Mouse (Mus musculus) central nervous system, embryonic 11.5 days (tissue): Measurements from ENCODE around the gene Igf2bp3. TPM values are rescaled to one million over a fixed set of nuclear protein-coding genes. Genes with fewer than 3 reads are reported as not detected.

Source experiments
- polyA plus RNA-seq: library from polyadenylated mRNA; depleted of rRNA; stranded (reverse); fragments of >200 nt; gene quantifications from 2 replicates; pipeline ENCODE4 v1.2.3, GENCODE M21; 2012; rRNA removed

Igf2bp3 gene
- 56.0 and 61.3 TPM in 2 replicates for polyA plus RNA-seq

GRCm38 (mm10) chr6:49214928-49215747, at the start of gene Igf2bp3:
Igf2bp3 (minus strand) TSS chr6:49214957.

DNA sequence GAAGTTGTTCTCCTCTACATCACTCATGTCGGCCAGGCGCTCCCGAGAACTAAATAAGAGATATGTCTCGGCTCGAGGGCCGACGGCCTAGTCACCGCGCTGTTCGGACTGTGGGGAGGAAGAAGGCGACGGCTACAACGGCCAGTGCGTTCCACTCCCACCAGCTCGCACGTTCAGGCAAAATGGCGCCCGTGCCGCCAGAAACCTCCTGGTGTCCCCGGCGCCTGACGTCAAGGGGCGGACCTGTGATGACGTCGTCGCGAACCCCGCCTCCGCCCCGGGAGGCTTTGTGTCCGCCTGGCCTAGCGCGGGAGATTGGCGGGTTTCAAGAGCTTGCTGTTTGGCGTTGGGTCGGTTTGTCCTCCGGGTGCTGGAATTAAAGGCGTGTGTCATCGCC, 49.1 kb upstream of the Igf2bp3 start, which contains the start of gene Tra2a:
Gene Tra2a (minus strand): TSS at position 187 of the 397 bp plus-strand sequence.

GRCm38 (mm10) chr6:49073304-49074116, 141.2 kb downstream of the Igf2bp3 start, which contains the start of gene Malsu1:
Malsu1 (plus strand) TSS chr6:49073795.

GRCm38 (mm10) chr6:49036275-49037267, 178.2 kb downstream of the Igf2bp3 start, which contains the start of gene Gpnmb:
Gpnmb (plus strand) TSS chr6:49036546.

Other genes starting within 250 kb of the Igf2bp3 start
- not detected in 2 replicates for gene Doxl2, start 240.0 kb downstream of the Igf2bp3 start, polyA plus RNA-seq
- gene Svs1, start 228.1 kb downstream of the Igf2bp3 start, polyA plus RNA-seq = not detected in 2 replicates
- 0.55 and 0.82 TPM in 2 replicates for gene Gpnmb, start 178.4 kb downstream of the Igf2bp3 start, polyA plus RNA-seq
- gene Malsu1, start 141.2 kb downstream of the Igf2bp3 start, polyA plus RNA-seq = 30.8 and 33.8 TPM in 2 replicates
- 266 and 284 TPM in 2 replicates for gene Tra2a, start 49.1 kb upstream of the Igf2bp3 start, polyA plus RNA-seq
- gene Ccdc126, start 104.3 kb upstream of the Igf2bp3 start, polyA plus RNA-seq = 2.7 and 4.1 TPM in 2 replicates
- gene Fam221a, start 152.8 kb upstream of the Igf2bp3 start, polyA plus RNA-seq = 7.7 and 8.9 TPM in 2 replicates
- gene Stk31, start 180.6 kb upstream of the Igf2bp3 start, polyA plus RNA-seq = 0.09 and 0.13 TPM in 2 replicates